Mouse (Mus musculus) kidney, embryonic 14.5 days (tissue): ENCODE data around the gene Aifm2. TPM values are rescaled to one million over a fixed set of nuclear protein-coding genes. Genes with fewer than 3 reads are reported as not detected.

ENCODE experiments used
- ATAC-seq: fragments of 200-750 bp; cut with Nextera tagmentation; 2 replicates; pipeline ENCODE4 v1.8.0; 2017; ENCODE audit warnings: moderate number of reproducible peaks, mild to moderate bottlenecking, moderate TSS enrichment, moderate library complexity; ENCODE audit not compliant: low FRiP score, low TSS enrichment
- H3K27ac ChIP-seq: fragments of 300-500 bp; sonication (generic); 2 replicates; pipeline ENCODE4 v1.5.1; 2014; ENCODE audit warnings: low read depth, mild to moderate bottlenecking, low read length, moderate library complexity, mixed read lengths
- H3K27me3 ChIP-seq: fragments of 300-500 bp; sonication (generic); 2 replicates; pipeline ENCODE4 v1.6.1; 2014; ENCODE audit warnings: mild to moderate bottlenecking, low read length; ENCODE audit not compliant: control insufficient read depth, insufficient read depth
- H3K36me3 ChIP-seq: fragments of 300-500 bp; sonication (generic); 2 replicates; pipeline ENCODE4 v1.6.1; 2014; ENCODE audit warnings: low read length, mixed read lengths; ENCODE audit not compliant: control insufficient read depth, insufficient read depth
- H3K4me1 ChIP-seq: fragments of 300-500 bp; sonication (generic); 2 replicates; pipeline ENCODE4 v1.6.1; 2014; ENCODE audit warnings: low read length, mixed read lengths; ENCODE audit not compliant: control insufficient read depth, insufficient read depth
- H3K4me2 ChIP-seq: fragments of 300-500 bp; sonication (generic); replicated peaks from 2 replicates; pipeline ENCODE4 v1.6.1; 2014; ENCODE audit warnings: low read depth, mild to moderate bottlenecking, low read length
- H3K4me3 ChIP-seq: fragments of 300-500 bp; sonication (generic); 2 replicates; pipeline ENCODE4 v1.5.1; 2014; ENCODE audit warnings: mild to moderate bottlenecking, low read length
- H3K9ac ChIP-seq: fragments of 300-500 bp; sonication (generic); 2 replicates; pipeline ENCODE4 v1.6.1; 2014; ENCODE audit warnings: low read depth, mild to moderate bottlenecking, low read length, moderate library complexity
- H3K9me3 ChIP-seq: fragments of 300-500 bp; sonication (generic); 2 replicates; pipeline ENCODE4 v1.6.1; 2016; ENCODE audit warnings: low read length; ENCODE audit not compliant: control insufficient read depth
- WGBS: fragments of 180-500 bp; shearing (Covaris S2); extraction: QIAGEN DNeasy Blood & Tissue Kit; methylation state at CpG from one replicate; pipeline ENCODE4 v1.1.7; 2014; 5-methylcytosine and 5-hydroxymethylcytosine counted together
- polyA plus RNA-seq: library from polyadenylated mRNA; unstranded; fragments of >200 nt; fragmentation: Nextera tagmentation; extraction: Ambion mirVana; gene quantifications from 2 replicates; pipeline ENCODE4 v1.2.1, GENCODE M21; 2014

Aifm2 gene
- polyA plus RNA-seq, 1 experiment from 2014 or later, result 15.1 TPM

GRCm38 (mm10) chr10:61747302-61747701 lies 32.2 kb downstream of the Aifm2 start:
- H3K4me2 ChIP-seq, result no peak overlapping the region
- H3K9ac ChIP-seq, result no peak overlapping the region
- no peak for ATAC-seq
- H3K36me3 ChIP-seq, result peaks cover 84% of the 10 kb centered on the region
- H3K9me3 ChIP-seq, result peaks cover 2% of the 10 kb centered on the region; the same call in 1 of the 2 replicates
- H3K27ac ChIP-seq, result no peak overlapping the region
- no peaks in the 10 kb centered on the region for H3K4me1 ChIP-seq
- no peak overlapping the region for H3K4me3 ChIP-seq
- no peaks in the 10 kb centered on the region for H3K27me3 ChIP-seq
- 93% methylated on average over 13 of the region's 13 CpGs for WGBS

DNA sequence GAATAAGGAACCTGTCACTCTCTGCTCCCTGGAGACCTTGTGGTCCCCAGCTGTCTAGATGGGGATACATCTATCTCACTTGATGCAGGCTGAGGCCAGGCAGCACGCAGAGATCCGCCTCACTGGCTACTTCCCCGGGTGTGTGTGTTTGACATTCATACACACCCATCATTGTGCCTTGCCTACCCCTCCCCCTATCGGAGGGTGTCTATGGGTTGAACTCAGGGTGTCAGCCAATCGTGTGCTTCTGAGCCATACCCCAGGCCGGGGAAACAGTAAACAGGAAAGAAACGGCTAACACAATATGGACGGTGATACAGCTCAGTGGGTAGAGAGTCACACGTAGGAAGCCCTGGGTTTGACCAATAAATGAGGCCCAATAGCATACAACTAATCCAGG lies 35.0 kb downstream of the Aifm2 start:
- H3K36me3 ChIP-seq, result peaks cover 82% of the 10 kb centered on the region
- WGBS, result 91% methylated on average over 9 of the region's 9 CpGs
- no peak for ATAC-seq
- peaks cover 2% of the 10 kb centered on the region; the same call in 1 of the 2 replicates for H3K9me3 ChIP-seq
- H3K27ac ChIP-seq, result no peak overlapping the region
- no peaks in the 10 kb centered on the region for H3K4me1 ChIP-seq
- no peak overlapping the region for H3K4me2 ChIP-seq
- H3K27me3 ChIP-seq, result no peaks in the 10 kb centered on the region
- H3K9ac ChIP-seq, result no peak overlapping the region
- no peak overlapping the region for H3K4me3 ChIP-seq

DNA sequence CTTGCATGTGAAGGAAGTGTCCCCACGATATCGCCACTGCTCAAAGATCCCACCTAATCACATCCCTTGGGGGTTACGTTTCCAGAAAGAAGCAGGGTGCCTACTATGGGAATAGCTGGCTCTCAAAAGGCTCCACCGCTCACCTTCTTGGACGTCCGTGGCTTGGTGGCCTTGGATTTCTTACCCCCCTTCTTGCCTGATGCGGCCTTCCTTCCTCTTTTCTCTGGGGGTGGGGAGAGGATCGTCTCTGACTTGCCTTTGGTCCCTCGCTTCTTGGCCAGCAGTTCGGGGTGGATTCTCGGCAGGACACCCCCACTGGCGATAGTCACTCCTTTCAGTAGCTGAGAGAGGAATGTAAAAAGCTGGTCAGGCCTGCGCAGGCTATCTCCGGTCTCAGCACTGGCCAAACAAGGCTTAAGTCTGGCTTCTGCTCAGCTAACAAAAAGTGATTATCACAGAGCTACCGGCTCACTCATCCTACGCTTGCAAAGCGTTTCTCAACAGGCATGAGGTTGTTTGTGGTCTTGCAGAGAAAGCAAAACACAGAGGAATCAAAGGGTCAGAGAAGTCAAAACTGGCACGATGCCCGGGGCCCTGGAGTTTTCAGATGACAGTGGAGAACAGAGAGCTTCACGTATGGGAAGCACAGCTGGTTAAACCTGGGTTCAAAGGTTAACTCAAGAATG lies 36.6 kb downstream of the Aifm2 start:
- Histone ChIP-seq H3K4me2 (no peak overlapping the region), H3K4me3 (no peak overlapping the region), H3K9me3 (no peaks in the 10 kb centered on the region), H3K4me1 (no peaks in the 10 kb centered on the region), H3K9ac (no peak overlapping the region), H3K27me3 (no peaks in the 10 kb centered on the region), H3K27ac (no peak overlapping the region), H3K36me3 (peaks cover 80% of the 10 kb centered on the region)
- 87% methylated on average over 20 of the region's 20 CpGs for WGBS
- ATAC-seq, result no peak

DNA sequence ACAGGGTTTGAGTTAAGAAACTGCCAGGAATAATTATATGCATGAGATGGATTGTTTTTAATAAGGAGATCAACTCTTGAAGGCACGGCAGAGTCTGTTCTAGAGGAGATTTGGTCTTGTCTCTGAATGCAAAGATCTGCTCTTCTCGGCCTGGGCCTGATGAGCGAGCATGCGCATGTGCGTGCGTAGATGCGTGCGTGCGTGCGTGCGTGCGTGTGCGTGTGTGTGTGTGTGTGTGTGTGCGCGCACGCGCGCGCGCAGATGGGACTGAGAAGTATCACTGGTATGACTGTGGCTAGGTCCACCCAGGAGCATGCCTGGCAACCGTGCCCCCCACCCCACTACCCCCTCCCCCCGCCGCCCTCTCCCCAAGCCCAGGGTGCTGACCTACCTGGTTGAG lies 38.0 kb downstream of the Aifm2 start:
- H3K36me3 ChIP-seq, result peaks cover 70% of the 10 kb centered on the region
- 98% methylated on average over 23 of the region's 23 CpGs for WGBS
- ATAC-seq, result no peak

GRCm38 (mm10) chr10:61757022-61757421 lies 42.0 kb downstream of the Aifm2 start:
- Histone ChIP-seq H3K36me3 (peaks cover 40% of the 10 kb centered on the region), H3K9ac (no peak overlapping the region), H3K4me2 (no peak overlapping the region), H3K9me3 (no peaks in the 10 kb centered on the region), H3K27ac (no peak overlapping the region), H3K4me1 (peaks cover 5% of the 10 kb centered on the region; the same call in 1 of the 2 replicates), H3K4me3 (no peak overlapping the region), H3K27me3 (no peaks in the 10 kb centered on the region)
- no peak for ATAC-seq
- WGBS, result 95% methylated on average over 14 of the region's 14 CpGs

More for the DNA sequence above, 38.0 kb downstream of the Aifm2 start:
- Histone ChIP-seq H3K9ac (no peak overlapping the region), H3K4me1 (no peaks in the 10 kb centered on the region), H3K27ac (no peak overlapping the region), H3K4me2 (no peak overlapping the region), H3K27me3 (no peaks in the 10 kb centered on the region), H3K9me3 (no peaks in the 10 kb centered on the region), H3K4me3 (no peak overlapping the region)

DNA sequence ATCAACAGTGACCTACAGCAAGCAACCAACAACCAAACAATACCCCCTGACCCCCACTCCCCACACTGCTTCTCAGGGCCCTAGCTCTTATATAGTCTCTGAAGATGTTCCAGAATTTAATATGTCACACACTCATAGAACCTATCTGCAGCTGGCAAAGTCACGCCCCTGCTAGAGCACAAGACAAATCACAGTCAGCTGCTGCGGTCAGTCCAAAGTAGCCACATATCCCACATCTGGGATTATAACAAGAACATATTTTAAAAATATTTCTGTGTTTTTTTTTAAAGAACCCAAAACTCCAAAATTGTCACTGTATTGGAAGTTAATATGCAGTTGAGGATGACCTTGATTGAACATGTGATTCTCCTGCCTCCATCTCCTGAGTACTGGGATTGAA lies 43.8 kb downstream of the Aifm2 start:
- no peak overlapping the region for H3K4me3 ChIP-seq
- H3K27me3 ChIP-seq, result no peaks in the 10 kb centered on the region
- no peak overlapping the region for H3K27ac ChIP-seq
- no peak for ATAC-seq
- peaks cover 24% of the 10 kb centered on the region for H3K36me3 ChIP-seq
- 97% methylated on average over 2 of the region's 2 CpGs for WGBS
- no peaks in the 10 kb centered on the region for H3K9me3 ChIP-seq
- H3K9ac ChIP-seq, result no peak overlapping the region
- H3K4me2 ChIP-seq, result no peak overlapping the region
- peaks cover 5% of the 10 kb centered on the region; the same call in 1 of the 2 replicates for H3K4me1 ChIP-seq

GRCm38 (mm10) chr10:61759869-61760268 lies 44.8 kb downstream of the Aifm2 start:
- peaks cover 5% of the 10 kb centered on the region; the same call in 1 of the 2 replicates for H3K4me1 ChIP-seq
- WGBS, result 25% methylated on average over 6 of the region's 6 CpGs
- 0 out of 2 replicates have a peak overlapping the region, but pooled peaks have one; percentile 2 for H3K4me2 ChIP-seq
- H3K9me3 ChIP-seq, result no peaks in the 10 kb centered on the region
- H3K27ac ChIP-seq, result no peak overlapping the region
- H3K36me3 ChIP-seq, result peaks cover 19% of the 10 kb centered on the region
- no peak overlapping the region for H3K4me3 ChIP-seq
- no peak overlapping the region for H3K9ac ChIP-seq
- peak; percentile 68 for ATAC-seq
- no peaks in the 10 kb centered on the region for H3K27me3 ChIP-seq

DNA sequence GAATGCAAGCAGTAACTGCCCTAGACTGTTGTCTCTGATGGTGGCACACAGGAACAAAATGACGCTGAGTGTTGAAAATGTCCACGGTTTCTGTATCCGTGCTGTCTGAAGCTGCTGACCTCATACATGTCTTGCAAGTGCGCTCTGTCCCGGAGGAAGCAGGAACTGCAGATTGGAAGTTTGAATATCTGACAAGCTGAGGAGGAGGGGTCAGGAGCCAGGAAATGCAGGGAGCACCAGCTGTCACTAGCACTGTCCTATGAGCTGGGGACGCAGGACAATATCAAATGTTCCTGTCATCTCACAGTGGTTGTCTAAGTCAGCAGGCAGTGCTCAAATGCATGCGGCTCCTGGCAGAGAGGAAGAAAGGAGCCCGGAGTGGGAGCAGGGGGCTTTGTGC lies 49.6 kb downstream of the Aifm2 start:
- Histone ChIP-seq H3K4me1 (peaks cover 5% of the 10 kb centered on the region; the same call in 1 of the 2 replicates), H3K27ac (no peak overlapping the region), H3K27me3 (no peaks in the 10 kb centered on the region), H3K4me3 (no peak overlapping the region), H3K36me3 (no peaks in the 10 kb centered on the region), H3K4me2 (no peak overlapping the region), H3K9ac (no peak overlapping the region), H3K9me3 (no peaks in the 10 kb centered on the region)
- 72% methylated on average over 8 of the region's 8 CpGs for WGBS
- ATAC-seq, result no peak

GRCm38 (mm10) chr10:61765558-61765957 lies 50.5 kb downstream of the Aifm2 start:
- Histone ChIP-seq H3K9ac (no peak overlapping the region), H3K9me3 (no peaks in the 10 kb centered on the region), H3K4me1 (no peaks in the 10 kb centered on the region), H3K36me3 (no peaks in the 10 kb centered on the region), H3K4me2 (no peak overlapping the region), H3K27me3 (no peaks in the 10 kb centered on the region), H3K27ac (no peak overlapping the region), H3K4me3 (no peak overlapping the region)
- WGBS, result 56% methylated on average over 5 of the region's 5 CpGs
- no peak for ATAC-seq
